Mouse (Mus musculus): Measurements from ENCODE around the gene Snapc3. TPM values are rescaled to one million over a fixed set of nuclear protein-coding genes. Genes with fewer than 3 reads are reported as not detected.
"Not testable (repeated sequence)": the region's sequence is repeated elsewhere in the genome, so short reads cannot be mapped to it uniquely, and the experiment has no call there.

Snapc3 gene
- total RNA-seq, 2 experiments from 2014 or later = 24.2 to 49.1 TPM

- ATAC-seq (replicated peaks; ENCODE audit: low FRiP score, low TSS enrichment, poor library complexity, severe bottlenecking) = peak; percentile 90
Measured at GRCm38 (mm10) chr4:83486117-83486901, 68.8 kb downstream of the Snapc3 start, which contains the start of gene Psip1. Gene Psip1 (minus strand): TSS chr4:83486459.

GRCm38 (mm10) chr4:83489121-83489520 is 71.6 kb downstream of the Snapc3 start:
- no peak for ATAC-seq (replicated peaks; ENCODE audit: low FRiP score, low TSS enrichment, poor library complexity, severe bottlenecking)

GRCm38 (mm10) chr4:83493112-83493511 is 75.6 kb downstream of the Snapc3 start:
- ATAC-seq (replicated peaks; ENCODE audit: low FRiP score, low TSS enrichment, poor library complexity, severe bottlenecking) = no peak

GRCm38 (mm10) chr4:83497013-83497412 is 79.5 kb downstream of the Snapc3 start:
- not testable (repeated sequence) for ATAC-seq (replicated peaks; ENCODE audit: low FRiP score, low TSS enrichment, poor library complexity, severe bottlenecking)

GRCm38 (mm10) chr4:83500154-83501036 is 82.9 kb downstream of the Snapc3 start:
- ATAC-seq (replicated peaks; ENCODE audit: low FRiP score, low TSS enrichment, poor library complexity, severe bottlenecking) = no peak

GRCm38 (mm10) chr4:83501037-83501430 is 83.5 kb downstream of the Snapc3 start:
- ATAC-seq (replicated peaks; ENCODE audit: low FRiP score, low TSS enrichment, poor library complexity, severe bottlenecking) = no peak

GRCm38 (mm10) chr4:83509600-83509999 is 92.1 kb downstream of the Snapc3 start:
- ATAC-seq (replicated peaks; ENCODE audit: low FRiP score, low TSS enrichment, poor library complexity, severe bottlenecking) = no peak

- ATAC-seq (replicated peaks; ENCODE audit: low FRiP score, low TSS enrichment, poor library complexity, severe bottlenecking) = no peak
Measured at GRCm38 (mm10) chr4:83511083-83511482, 93.6 kb downstream of the Snapc3 start.

- no peak for ATAC-seq (replicated peaks; ENCODE audit: low FRiP score, low TSS enrichment, poor library complexity, severe bottlenecking)
Measured at GRCm38 (mm10) chr4:83512217-83512616, 94.7 kb downstream of the Snapc3 start.

GRCm38 (mm10) chr4:83512644-83513043 is 95.1 kb downstream of the Snapc3 start:
- no peak for ATAC-seq (replicated peaks; ENCODE audit: low FRiP score, low TSS enrichment, poor library complexity, severe bottlenecking)

- ATAC-seq (replicated peaks; ENCODE audit: low FRiP score, low TSS enrichment, poor library complexity, severe bottlenecking) = no peak
Measured at GRCm38 (mm10) chr4:83514183-83514582, 96.7 kb downstream of the Snapc3 start.

- ATAC-seq (replicated peaks; ENCODE audit: low FRiP score, low TSS enrichment, poor library complexity, severe bottlenecking) = no peak
Measured at GRCm38 (mm10) chr4:83514976-83515669, 97.6 kb downstream of the Snapc3 start.

GRCm38 (mm10) chr4:83516144-83516543 is 98.6 kb downstream of the Snapc3 start:
- not testable (repeated sequence) for ATAC-seq (replicated peaks; ENCODE audit: low FRiP score, low TSS enrichment, poor library complexity, severe bottlenecking)

Other genes with a start within 250 kb of the Snapc3 start
- gene Ttc39b, start 93.5 kb upstream of the Snapc3 start, total RNA-seq (2014; fragmentation: Nextera tagmentation) = 7.9 and 11.5 TPM in 2 replicates
- 8.5 and 20.1 TPM in 2 replicates for gene Ttc39b, start 93.5 kb upstream of the Snapc3 start, total RNA-seq (2017)
- 189 and 197 TPM in 2 replicates for gene Psip1, start 68.7 kb downstream of the Snapc3 start, total RNA-seq (2014; fragmentation: Nextera tagmentation)
- 355 and 428 TPM in 2 replicates for gene Psip1, start 68.7 kb downstream of the Snapc3 start, total RNA-seq (2017)
- gene Ccdc171, start 107.8 kb downstream of the Snapc3 start, total RNA-seq (2014; fragmentation: Nextera tagmentation) = 24.1 and 27.3 TPM in 2 replicates
- gene Ccdc171, start 107.8 kb downstream of the Snapc3 start, total RNA-seq (2017) = 22.4 and 28.7 TPM in 2 replicates